Mouse (Mus musculus) lung, adult 2 months (tissue): ENCODE measurements around the gene Hoxc10.

Experiments used
- CTCF ChIP-seq: fragments of 200-500 bp; IDR thresholded peaks from 2 replicates; pipeline ENCODE4 v1.5.1; 2011; ENCODE audit warnings: mild to moderate bottlenecking, low read length, control low read depth; ENCODE audit not compliant: insufficient read depth
- POLR2A ChIP-seq: fragments of 200-500 bp; IDR thresholded peaks from 2 replicates; pipeline ENCODE4 v1.6.1; 2011; ENCODE audit warnings: low read depth, mild to moderate bottlenecking, control low read depth, low read length, borderline replicate concordance; ENCODE audit errors: extremely low read depth

DNA sequence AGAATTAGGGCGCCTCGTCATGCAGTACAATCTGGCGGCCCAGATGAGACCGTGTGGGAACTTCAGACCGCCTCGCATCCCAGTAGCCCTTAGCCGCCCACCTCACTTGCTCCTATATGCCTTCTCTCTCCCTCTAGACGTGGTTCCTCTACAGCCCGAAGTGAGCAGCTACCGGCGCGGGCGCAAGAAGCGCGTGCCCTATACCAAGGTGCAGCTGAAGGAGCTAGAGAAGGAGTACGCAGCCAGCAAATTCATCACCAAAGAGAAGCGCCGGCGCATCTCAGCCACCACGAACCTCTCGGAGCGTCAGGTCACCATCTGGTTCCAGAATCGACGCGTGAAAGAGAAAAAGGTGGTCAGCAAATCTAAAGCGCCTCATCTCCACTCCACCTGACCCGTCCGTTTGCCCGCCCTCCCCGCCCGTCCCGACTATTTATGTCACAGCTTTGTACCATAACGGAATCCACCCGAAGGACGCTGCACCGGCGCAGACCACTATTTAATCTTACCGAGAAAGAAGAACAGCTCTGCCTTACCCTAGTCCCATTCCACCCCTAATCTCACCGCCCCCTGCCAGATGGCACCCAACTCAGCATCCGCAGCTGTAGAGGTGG lies 39.5 kb upstream of the Hoxc10 start:
- no peak for TF ChIP-seq CTCF
- TF ChIP-seq POLR2A: no peak
